Mouse (Mus musculus) MEL (cell line): ENCODE measurements around the gene Meioc. TPM values are rescaled to one million over a fixed set of nuclear protein-coding genes. Genes with fewer than 3 reads are reported as not detected.

Experiments used
- DNase-seq: peaks from one replicate; pipeline ENCODE4 v3.0.0; 2011; ENCODE audit warnings: low read depth, low spot score
- H3K27ac ChIP-seq: 2 replicates; pipeline ENCODE4 v1.5.1; 2012; ENCODE audit warnings: low read depth, mild to moderate bottlenecking, control low read depth, low read length, moderate library complexity; ENCODE audit not compliant: control insufficient read depth
- H3K27me3 ChIP-seq, 2 experiments: fragments of 150-350 bp in 1 of 2; sonication (generic) in 1 of 2; 2 replicates each; pipeline ENCODE4 v1.6.1; 2012; ENCODE audit warnings: low read length in 2 of 2, mild to moderate bottlenecking in 2 of 2, improper control_type of control experiment in 1 of 2, moderate library complexity in 1 of 2; ENCODE audit not compliant: insufficient read depth in 2 of 2, control insufficient read depth in 1 of 2
- H3K36me3 ChIP-seq, 2 experiments: 2 replicates each; pipeline ENCODE4 v1.6.1; 2012 to 2014; ENCODE audit warnings: low read length in 2 of 2, improper control_type of control experiment in 1 of 2, inconsistent platforms in 1 of 2, mild to moderate bottlenecking in 1 of 2; ENCODE audit not compliant: insufficient read depth in 2 of 2, control insufficient read depth in 1 of 2
- H3K4me1 ChIP-seq, 2 experiments: fragments of 150-350 bp in 1 of 2; sonication (generic) in 1 of 2; 2 replicates each; pipeline ENCODE4 v1.6.1; 2012; ENCODE audit warnings: low read length in 2 of 2, improper control_type of control experiment in 1 of 2, mild to moderate bottlenecking in 1 of 2; ENCODE audit not compliant: insufficient read depth in 2 of 2, control insufficient read depth in 1 of 2
- H3K4me3 ChIP-seq, 2 experiments: fragments of 150-350 bp in 1 of 2; sonication (generic) in 1 of 2; 2 replicates each; pipeline ENCODE4 v1.5.1; 2012; ENCODE audit warnings: low read depth in 2 of 2, low read length in 2 of 2, mild to moderate bottlenecking in 2 of 2, moderate library complexity in 2 of 2, control low read depth in 1 of 2, improper control_type of control experiment in 1 of 2; ENCODE audit not compliant: control insufficient read depth in 1 of 2, insufficient read depth in 1 of 2
- H3K79me2 ChIP-seq: 2 replicates; pipeline ENCODE4 v1.6.1; 2012; ENCODE audit warnings: mild to moderate bottlenecking, low read length, moderate library complexity; ENCODE audit not compliant: control insufficient read depth, poor library complexity, insufficient read depth
- H3K9ac ChIP-seq: 2 replicates; pipeline ENCODE4 v1.6.1; 2012; ENCODE audit warnings: low read depth, mild to moderate bottlenecking, control low read depth, low read length, moderate library complexity; ENCODE audit not compliant: control insufficient read depth, poor library complexity, severe bottlenecking
- H3K9me3 ChIP-seq: fragments of 150-350 bp; sonication (generic); replicated peaks from 2 replicates; pipeline ENCODE4 v1.6.1; 2012; ENCODE audit warnings: mild to moderate bottlenecking, low read length, improper control_type of control experiment, moderate library complexity; ENCODE audit not compliant: insufficient read depth
- BHLHE40 ChIP-seq: IDR thresholded peaks from 2 replicates; pipeline ENCODE4 v1.6.1; 2012; ENCODE audit warnings: low read depth, mild to moderate bottlenecking, inconsistent platforms, low read length, improper control_type of control experiment, borderline replicate concordance
- CTCF ChIP-seq, 3 experiments: IDR thresholded peaks in 2 of 3; conservative IDR thresholded peaks in 1 of 3; 2 replicates each; pipeline ENCODE4 v1.5.1; 2011 to 2012; ENCODE audit warnings: low read length in 3 of 3, low read depth in 2 of 3, mild to moderate bottlenecking in 2 of 3, improper control_type of control experiment in 1 of 3, inconsistent platforms in 1 of 3, mixed read lengths in 1 of 3, moderate library complexity in 1 of 3; ENCODE audit not compliant: control insufficient read depth in 1 of 3, insufficient read depth in 1 of 3, poor library complexity in 1 of 3, severe bottlenecking in 1 of 3
- ELF1 ChIP-seq: IDR thresholded peaks from 2 replicates; pipeline ENCODE4 v1.6.1; 2014; ENCODE audit warnings: low read depth, mild to moderate bottlenecking, inconsistent platforms, low read length, improper control_type of control experiment, moderate library complexity
- EP300 ChIP-seq, 2 experiments: IDR thresholded peaks; 2 replicates each; pipeline ENCODE4 v1.6.1; 2011; ENCODE audit warnings: improper control_type of control experiment in 2 of 2, low read length in 2 of 2, low read depth in 1 of 2, mild to moderate bottlenecking in 1 of 2
- ETS1 ChIP-seq: IDR thresholded peaks from 2 replicates; pipeline ENCODE4 v1.6.1; 2012; ENCODE audit warnings: low read depth, mild to moderate bottlenecking, inconsistent platforms, low read length, improper control_type of control experiment, moderate library complexity
- GATA1 ChIP-seq: IDR thresholded peaks from 2 replicates; pipeline ENCODE4 v1.6.1; 2011; ENCODE audit warnings: low read depth, low read length, improper control_type of control experiment
- KAT2A ChIP-seq: conservative IDR thresholded peaks from 2 replicates; pipeline ENCODE4 v1.6.1; 2012; ENCODE audit warnings: low read depth, low read length, improper control_type of control experiment, inconsistent platforms
- MAFK ChIP-seq: IDR thresholded peaks from 2 replicates; pipeline ENCODE4 v1.6.1; 2011; ENCODE audit warnings: low read depth, mild to moderate bottlenecking, low read length, improper control_type of control experiment, borderline replicate concordance
- MAZ ChIP-seq: IDR thresholded peaks from 2 replicates; pipeline ENCODE4 v1.6.1; 2012; ENCODE audit warnings: low read depth, mild to moderate bottlenecking, inconsistent platforms, low read length, improper control_type of control experiment
- MEF2A ChIP-seq: IDR thresholded peaks from 2 replicates; pipeline ENCODE4 v1.6.1; 2014; ENCODE audit warnings: low read depth, mild to moderate bottlenecking, inconsistent platforms, low read length, improper control_type of control experiment; ENCODE audit not compliant: poor library complexity, insufficient replicate concordance, severe bottlenecking; ENCODE audit errors: extremely low read depth
- MXI1 ChIP-seq: IDR thresholded peaks from 2 replicates; pipeline ENCODE4 v1.6.1; 2011; ENCODE audit warnings: mild to moderate bottlenecking, low read depth, low read length, improper control_type of control experiment
- POLR2A ChIP-seq, 2 experiments: IDR thresholded peaks; 2 replicates each; pipeline ENCODE4 v1.6.1; 2011 to 2012; ENCODE audit warnings: low read length in 2 of 2, mild to moderate bottlenecking in 2 of 2, control low read depth in 1 of 2, improper control_type of control experiment in 1 of 2, low read depth in 1 of 2, moderate library complexity in 1 of 2; ENCODE audit not compliant: control insufficient read depth in 1 of 2, insufficient read depth in 1 of 2, poor library complexity in 1 of 2
- POLR2AphosphoS2 ChIP-seq: IDR thresholded peaks from 2 replicates; pipeline ENCODE4 v1.6.1; 2011; ENCODE audit warnings: low read length, improper control_type of control experiment
- POLR2AphosphoS5 ChIP-seq: IDR thresholded peaks from 2 replicates; pipeline ENCODE4 v1.6.1; 2012; ENCODE audit warnings: low read depth, borderline replicate concordance, mild to moderate bottlenecking, inconsistent platforms, low read length, moderate library complexity, mixed read lengths
- RCOR1 ChIP-seq: IDR thresholded peaks from 2 replicates; pipeline ENCODE4 v1.6.1; 2012; ENCODE audit warnings: low read depth, mild to moderate bottlenecking, inconsistent platforms, low read length, improper control_type of control experiment
- SMC3 ChIP-seq: IDR thresholded peaks from 2 replicates; pipeline ENCODE4 v1.6.1; 2011; ENCODE audit warnings: low read depth, low read length, improper control_type of control experiment
- TAL1 ChIP-seq: IDR thresholded peaks from 2 replicates; pipeline ENCODE4 v1.6.1; 2012; ENCODE audit warnings: mild to moderate bottlenecking, inconsistent platforms, low read length, moderate library complexity, mixed read lengths
- TBP ChIP-seq: IDR thresholded peaks from 2 replicates; pipeline ENCODE4 v1.8.0; 2011; ENCODE audit warnings: low read depth, low read length, improper control_type of control experiment
- UBTF ChIP-seq: IDR thresholded peaks from 2 replicates; pipeline ENCODE4 v1.6.1; 2012; ENCODE audit warnings: low read depth, mild to moderate bottlenecking, inconsistent platforms, low read length, improper control_type of control experiment, moderate library complexity, borderline replicate concordance; ENCODE audit not compliant: insufficient read depth
- USF2 ChIP-seq, 2 experiments: IDR thresholded peaks; 2 replicates each; pipeline ENCODE4 v1.6.1; 2011 to 2012; ENCODE audit warnings: improper control_type of control experiment in 2 of 2, low read length in 2 of 2, borderline replicate concordance in 1 of 2, inconsistent platforms in 1 of 2, low read depth in 1 of 2, mild to moderate bottlenecking in 1 of 2; ENCODE audit not compliant: insufficient read depth in 1 of 2
- ZC3H11A ChIP-seq: IDR thresholded peaks from 2 replicates; pipeline ENCODE4 v1.6.1; 2012; ENCODE audit warnings: low read depth, mild to moderate bottlenecking, inconsistent platforms, low read length, improper control_type of control experiment
- ZKSCAN1 ChIP-seq: IDR thresholded peaks from 2 replicates; pipeline ENCODE4 v1.6.1; 2012; ENCODE audit warnings: low read depth, mild to moderate bottlenecking, inconsistent platforms, low read length, improper control_type of control experiment, moderate library complexity
- ZNF384 ChIP-seq: IDR thresholded peaks from 2 replicates; pipeline ENCODE4 v1.6.1; 2012; ENCODE audit warnings: low read depth, mild to moderate bottlenecking, inconsistent platforms, low read length, improper control_type of control experiment
- polyA plus RNA-seq, 2 experiments: library from polyadenylated mRNA; stranded (reverse) in 1 of 2; unstranded in 1 of 2; fragments of >175 nt in 1 of 2; fragments of >200 nt in 1 of 2; gene quantifications; 2 replicates each; pipeline versions ENCODE4 v1.2.1 to v1.2.4; 2012; ENCODE audit warnings: low replicate concordance in 2 of 2, low read depth in 1 of 2; ENCODE audit not compliant: insufficient read length in 2 of 2, insufficient read depth in 1 of 2, missing spikeins in 1 of 2
- total RNA-seq: library from RNA; depleted of rRNA; stranded (reverse); fragments of 300-350 nt; gene quantifications from 2 replicates; pipeline ENCODE4 v1.2.3, GENCODE M21; 2012

Meioc gene
- total and polyA plus RNA-seq, 3 experiments: 0.06 TPM; not detected in 2

DNA sequence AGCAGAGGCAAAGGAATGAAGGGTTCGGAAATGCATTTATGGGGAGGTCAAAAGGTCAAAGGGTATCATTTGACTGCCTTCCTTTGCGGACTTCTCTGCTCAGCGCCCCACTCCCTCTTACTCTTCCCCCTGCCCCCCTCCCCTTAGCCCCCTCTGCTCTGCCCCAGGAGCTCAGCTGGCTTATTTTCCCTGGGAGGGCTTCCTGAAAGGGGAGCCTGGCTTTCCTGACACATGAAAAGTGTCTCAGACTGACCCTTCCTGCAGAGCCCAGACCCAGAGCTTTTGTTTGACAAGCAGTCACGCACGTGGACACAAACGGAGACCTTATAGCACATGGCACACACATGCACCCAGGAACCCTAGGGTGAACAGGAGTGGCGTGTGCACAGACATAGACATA is 32.8 kb upstream of the Meioc start:
- no peak overlapping the region for H3K27ac ChIP-seq
- H3K4me1 ChIP-seq: no peaks in the 10 kb centered on the region
- no peak for TF ChIP-seq SMC3
- no peak for TF ChIP-seq POLR2AphosphoS2
- no peak for TF ChIP-seq USF2 (IDR thresholded peaks at IDR 0.05; ENCODE audit: borderline replicate concordance in 1 of 2, insufficient read depth in 1 of 2, low read depth in 1 of 2, low read length in 2 of 2)
- TF ChIP-seq MAFK: no peak
- no peak for TF ChIP-seq UBTF
- no peak for TF ChIP-seq POLR2AphosphoS5
- TF ChIP-seq EP300 (IDR thresholded peaks at IDR 0.05; ENCODE audit: low read depth in 1 of 2, low read length in 2 of 2): no peak
- no peak for TF ChIP-seq POLR2A (IDR thresholded peaks at IDR 0.05; ENCODE audit: control insufficient read depth in 1 of 2, insufficient read depth in 1 of 2, low read depth in 1 of 2, low read length in 2 of 2, poor library complexity in 1 of 2)
- no peak overlapping the region for H3K4me3 ChIP-seq
- no peak overlapping the region for H3K9ac ChIP-seq
- no peaks in the 10 kb centered on the region for H3K79me2 ChIP-seq
- no peak for DNase-seq
- no peaks in the 10 kb centered on the region for H3K36me3 ChIP-seq
- peaks cover 19 to 27% of the 10 kb centered on the region in 2 experiments for H3K27me3 ChIP-seq
- H3K9me3 ChIP-seq: no peaks in the 10 kb centered on the region

DNA sequence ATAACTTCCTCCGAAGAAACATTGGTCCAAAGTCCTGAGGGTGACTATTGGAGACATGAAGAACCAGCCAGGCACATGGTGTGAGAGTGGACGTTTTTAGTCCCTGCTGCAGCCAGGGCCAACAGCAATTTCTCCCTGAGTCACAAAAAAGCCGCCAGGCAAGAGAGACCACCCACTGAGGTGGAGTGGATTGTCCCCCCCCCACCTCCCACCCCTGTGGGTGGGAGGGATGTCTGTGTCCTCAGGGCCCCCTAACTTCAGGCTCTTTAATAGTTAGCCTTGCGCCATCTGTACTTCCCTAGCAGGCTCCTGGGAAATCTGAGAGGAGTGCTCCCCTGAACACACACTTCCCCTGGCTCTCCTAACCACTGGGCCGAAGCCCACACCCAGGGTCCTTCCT is 32.3 kb upstream of the Meioc start:
- no peaks in the 10 kb centered on the region for H3K79me2 ChIP-seq
- H3K4me3 ChIP-seq: no peak overlapping the region
- H3K9ac ChIP-seq: no peak overlapping the region
- H3K27ac ChIP-seq: no peak overlapping the region
- H3K27me3 ChIP-seq: peaks cover 19 to 27% of the 10 kb centered on the region in 2 experiments
- no peaks in the 10 kb centered on the region for H3K4me1 ChIP-seq
- TF ChIP-seq ZKSCAN1 (no peak), MAZ (no peak), UBTF (no peak), EP300 (IDR thresholded peaks at IDR 0.05; ENCODE audit: low read depth in 1 of 2, low read length in 2 of 2) (no peak), TAL1 (no peak), KAT2A (no peak), ZC3H11A (no peak), ZNF384 (no peak), TBP (no peak), CTCF (IDR thresholded peaks at IDR 0.05 in 2 of 3, conservative IDR thresholded peaks at IDR 0.05 in 1 of 3; ENCODE audit: control insufficient read depth in 1 of 3, insufficient read depth in 1 of 3, low read depth in 2 of 3, low read length in 3 of 3, poor library complexity in 1 of 3, severe bottlenecking in 1 of 3) (no peak), MAFK (no peak), MXI1 (no peak), BHLHE40 (no peak), GATA1 (no peak), MEF2A (no peak), ELF1 (no peak), SMC3 (no peak), ETS1 (no peak), POLR2A (IDR thresholded peaks at IDR 0.05; ENCODE audit: control insufficient read depth in 1 of 2, insufficient read depth in 1 of 2, low read depth in 1 of 2, low read length in 2 of 2, poor library complexity in 1 of 2) (no peak), RCOR1 (no peak)
- no peaks in the 10 kb centered on the region for H3K36me3 ChIP-seq
- H3K9me3 ChIP-seq: no peaks in the 10 kb centered on the region
- no peak for DNase-seq
